Mouse (Mus musculus) CD4-positive, CD25-positive, alpha-beta regulatory T cell, adult 2 months (primary cell): ENCODE results near the gene Nipsnap2.
"Not testable (repeated sequence)": the region's sequence is repeated elsewhere in the genome, so short reads cannot be mapped to it uniquely, and the experiment has no call there.

Experiments used
- DNase-seq: peaks from one replicate; pipeline ENCODE4 v3.0.0-alpha.2; 2012; ENCODE audit warnings: low read depth, low spot score

Gene Nipsnap2

GRCm38 (mm10) chr5:129724834-129725773 is at the start of gene Nipsnap2:
Gene Nipsnap2 (plus strand): TSS chr5:129725063.
- peak; percentile 93 for DNase-seq

DNA sequence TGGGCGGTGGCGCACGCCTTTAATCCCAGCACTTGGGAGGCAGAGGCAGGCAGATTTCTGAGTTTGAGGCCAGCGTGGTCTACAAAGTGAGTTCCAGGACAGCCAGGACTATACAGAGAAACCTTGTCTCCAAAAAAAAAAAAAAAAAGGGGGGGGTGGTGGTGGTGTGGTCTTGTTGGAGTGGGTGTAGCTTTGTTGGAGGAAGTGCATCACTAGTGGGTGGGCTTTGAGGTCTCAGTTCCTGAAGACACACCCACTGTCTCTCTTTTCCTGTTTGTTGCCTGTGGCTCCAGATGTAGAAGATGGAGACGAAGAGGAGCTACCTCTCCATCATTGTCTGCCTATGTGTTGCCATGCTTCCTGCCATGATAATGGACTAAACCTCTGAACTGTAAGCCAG is 39.7 kb upstream of the Nipsnap2 start:
- not testable (repeated sequence) for DNase-seq

- no peak for DNase-seq
These were observed 37.2 kb upstream of the Nipsnap2 start for GRCm38 (mm10) chr5:129687621-129688020.

DNA sequence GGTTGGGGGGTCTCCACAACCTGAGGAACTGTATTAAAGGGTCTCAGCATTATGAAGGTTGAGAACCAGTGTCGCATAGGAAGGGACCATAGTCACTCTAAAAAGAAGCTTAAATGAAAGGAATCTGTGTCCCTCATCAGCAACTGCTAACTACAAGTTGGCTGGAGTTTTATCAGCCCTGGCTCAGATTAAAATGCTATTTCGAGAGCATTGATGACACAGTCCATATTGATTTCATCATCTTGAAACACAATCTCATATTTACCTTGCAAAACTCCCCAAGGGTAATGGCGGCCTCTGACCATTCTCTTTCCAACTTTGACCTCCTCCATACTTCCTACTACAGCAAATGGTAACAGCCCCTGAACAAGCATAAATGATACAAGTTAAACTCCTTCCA is 34.3 kb upstream of the Nipsnap2 start:
- no peak for DNase-seq

- no peak for DNase-seq
These were observed 24.4 kb upstream of the Nipsnap2 start for GRCm38 (mm10) chr5:129700506-129700905.

GRCm38 (mm10) chr5:129701706-129702105 is 23.2 kb upstream of the Nipsnap2 start:
- DNase-seq: no peak

DNA sequence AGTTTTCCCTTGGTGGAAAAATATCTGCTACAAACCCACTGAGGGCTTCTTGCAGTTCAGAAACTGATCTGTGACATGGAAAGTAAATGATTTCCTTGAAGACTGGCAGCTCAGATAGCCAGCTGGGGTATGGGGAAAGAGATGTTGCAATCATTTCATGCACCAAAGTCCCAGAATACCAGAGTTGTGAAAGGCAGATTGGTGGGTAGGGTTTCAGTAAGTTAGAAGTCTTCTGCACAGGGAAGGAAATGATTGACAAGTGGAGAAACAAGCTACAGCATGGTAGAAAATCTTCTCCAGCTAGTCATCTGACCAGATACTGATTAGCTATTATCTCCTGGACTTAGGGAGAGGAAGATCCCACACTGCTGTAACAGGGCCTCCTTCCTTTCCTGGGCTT is 21.5 kb upstream of the Nipsnap2 start:
- no peak for DNase-seq

DNA sequence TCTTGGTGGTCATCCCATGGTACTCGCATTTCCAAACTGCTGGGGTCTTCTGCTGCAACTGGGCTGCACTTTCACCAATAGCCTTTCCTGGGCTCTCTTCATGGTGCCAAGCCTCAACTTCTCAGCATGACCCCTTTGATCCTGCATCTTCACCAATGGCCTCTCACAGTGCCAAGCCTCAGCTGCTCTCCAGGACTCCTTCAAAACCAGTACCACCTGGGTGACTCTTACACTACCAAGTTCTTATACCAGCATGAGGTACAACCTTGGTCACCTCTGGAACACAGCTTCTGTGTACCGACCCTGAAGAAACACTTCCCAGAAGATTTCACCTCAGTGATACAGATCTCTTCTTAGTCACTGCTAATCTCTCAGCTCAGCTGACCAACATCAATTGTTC is 16.5 kb upstream of the Nipsnap2 start, which contains the start of gene Sept14:
Sept14 (minus strand) TSS at position 101 of the 400 bp plus-strand sequence.
- no peak for DNase-seq

DNA sequence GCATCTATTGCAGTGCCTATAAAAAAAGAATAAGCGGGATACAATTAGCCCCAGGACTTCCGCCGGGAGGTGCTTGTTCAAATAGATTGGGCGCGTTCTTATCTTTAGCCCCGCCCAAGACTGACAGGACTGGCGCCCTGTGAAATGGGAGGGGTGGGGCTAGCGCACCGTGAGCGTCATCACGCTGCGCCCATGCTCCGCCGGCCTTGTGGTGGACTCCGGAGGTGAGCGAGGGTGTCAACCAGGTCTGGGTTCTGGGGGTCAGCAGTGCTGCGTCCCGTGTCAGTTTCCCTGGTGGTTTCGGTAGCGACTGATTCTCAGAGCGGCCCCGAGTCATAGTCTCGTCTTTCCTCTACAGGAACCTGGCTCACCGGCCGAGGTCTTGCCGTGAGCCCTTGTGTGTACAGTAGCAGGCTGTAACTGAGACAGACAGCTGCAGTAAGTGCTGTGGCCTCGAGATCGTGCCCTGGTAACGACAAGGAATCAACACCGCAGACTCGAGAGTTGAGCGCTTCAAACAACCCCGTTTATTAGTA is 9.5 kb upstream of the Nipsnap2 start, which contains the start of gene Mrps17:
Mrps17 (plus strand) TSS at position 172 of the 536 bp plus-strand sequence.
- peak; percentile 94 for DNase-seq

DNA sequence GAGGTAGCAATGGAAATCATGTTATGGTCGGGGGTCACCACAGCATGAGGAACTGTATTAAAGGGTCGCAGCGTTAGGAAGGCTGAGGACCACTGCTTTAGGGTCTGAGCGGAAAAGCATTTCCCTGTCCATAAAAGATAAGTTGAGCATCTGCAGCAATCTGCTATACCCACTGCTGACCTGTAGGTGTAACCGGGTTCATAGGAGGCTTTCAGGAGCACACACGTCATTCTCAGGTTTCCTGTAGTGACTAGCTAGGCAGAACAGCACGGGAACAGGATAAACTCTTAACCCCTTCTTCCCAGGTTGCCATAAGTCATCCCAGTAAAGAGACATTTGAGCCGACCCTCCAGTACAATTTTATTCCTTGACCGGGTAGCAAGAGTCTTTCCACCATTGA is 7.8 kb upstream of the Nipsnap2 start:
- peak; percentile 17 for DNase-seq

DNA sequence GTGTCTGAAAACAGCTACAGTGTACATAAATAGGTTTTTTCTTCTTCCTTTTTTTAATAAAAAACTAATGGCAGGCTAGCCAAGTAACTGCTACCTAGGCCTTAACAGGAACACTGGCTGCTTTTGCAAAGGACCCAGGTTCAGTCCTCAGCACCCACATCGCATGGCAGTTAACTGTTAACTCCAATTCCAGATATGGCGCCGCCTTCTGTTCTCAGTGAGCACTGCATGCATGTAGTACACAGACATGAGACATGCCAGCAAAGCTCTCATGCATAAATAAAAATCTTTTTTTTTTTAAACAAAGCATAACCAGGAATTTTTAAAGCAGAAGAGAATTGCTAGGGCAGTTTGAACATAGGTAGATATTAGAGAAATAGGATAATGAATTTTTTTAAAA is 4.7 kb upstream of the Nipsnap2 start:
- peak; percentile 20 for DNase-seq

DNA sequence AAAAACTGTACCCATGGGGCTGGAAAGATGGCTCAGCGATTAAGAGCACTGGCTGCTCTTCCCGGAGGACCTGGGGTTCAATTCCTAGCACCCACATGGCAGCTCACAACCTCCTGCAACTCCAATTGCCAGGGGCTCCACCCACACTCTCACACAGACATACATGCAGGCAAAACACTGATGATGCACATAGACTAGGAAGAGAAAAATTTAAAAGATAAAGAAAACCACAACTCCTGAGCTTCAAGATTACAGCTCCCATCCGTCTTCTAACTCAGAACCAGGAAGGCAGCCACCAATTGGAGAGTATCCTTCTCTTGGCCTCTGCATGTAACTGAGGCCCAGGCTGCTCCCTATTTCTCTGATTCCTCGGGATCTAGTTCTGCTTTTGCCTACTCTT is 595 bp upstream of the Nipsnap2 start:
- no peak for DNase-seq

DNA sequence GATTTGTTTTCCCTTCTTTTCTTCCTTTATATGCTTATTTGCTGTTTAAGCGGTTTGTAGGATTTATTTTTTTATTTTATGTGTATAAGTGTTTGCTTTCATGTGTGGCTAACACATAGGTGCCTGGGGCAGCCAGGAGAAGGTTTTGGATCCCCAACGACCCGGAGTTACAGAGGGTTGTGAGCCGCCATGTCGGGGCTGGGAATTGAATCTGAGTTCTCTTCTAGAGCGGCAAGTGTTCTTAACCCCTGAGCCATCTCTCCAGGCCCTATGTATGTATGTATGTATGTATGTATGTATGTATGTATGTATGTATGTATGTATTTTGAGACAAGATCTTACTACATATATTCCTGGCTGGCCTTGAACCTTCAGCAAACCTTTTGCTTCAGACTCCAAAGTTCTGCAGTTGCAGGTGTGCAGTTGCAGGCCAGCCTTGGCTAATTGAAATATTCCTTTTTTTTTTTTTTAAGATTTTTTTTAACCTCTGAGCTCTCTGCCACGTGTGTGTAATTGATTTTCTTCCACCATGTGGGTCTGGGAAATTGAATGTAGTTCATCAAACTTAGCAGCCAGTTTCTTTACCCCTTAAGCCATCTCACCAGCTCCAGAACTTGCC is 1.0 kb downstream of the Nipsnap2 start:
- DNase-seq: peak; percentile 36

GRCm38 (mm10) chr5:129726784-129727183 is 1.9 kb downstream of the Nipsnap2 start:
- no peak for DNase-seq

DNA sequence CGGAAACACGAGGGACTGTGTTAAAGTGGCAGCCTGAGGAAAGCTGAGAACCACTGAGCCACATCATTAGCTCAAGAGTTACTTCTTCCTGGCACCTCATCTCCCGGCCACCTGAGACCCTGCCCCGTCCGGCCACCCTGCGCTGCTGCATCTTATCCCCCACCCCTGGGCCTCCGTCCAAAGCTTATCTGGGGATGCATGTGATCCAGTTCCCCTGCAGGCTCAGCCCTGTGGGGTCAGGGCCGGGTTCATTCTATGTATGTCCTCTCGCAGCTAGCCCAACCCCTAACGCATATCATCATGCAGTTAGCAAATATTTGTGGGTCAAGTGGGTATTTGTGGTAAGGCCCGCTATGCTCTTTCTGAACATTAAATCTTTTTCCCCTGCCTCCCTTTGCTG is 4.4 kb downstream of the Nipsnap2 start:
- no peak for DNase-seq

- DNase-seq: no peak
These were observed 5.5 kb downstream of the Nipsnap2 start for GRCm38 (mm10) chr5:129730344-129730743.

- DNase-seq: no peak
These were observed 6.2 kb downstream of the Nipsnap2 start for GRCm38 (mm10) chr5:129731021-129731420.

DNA sequence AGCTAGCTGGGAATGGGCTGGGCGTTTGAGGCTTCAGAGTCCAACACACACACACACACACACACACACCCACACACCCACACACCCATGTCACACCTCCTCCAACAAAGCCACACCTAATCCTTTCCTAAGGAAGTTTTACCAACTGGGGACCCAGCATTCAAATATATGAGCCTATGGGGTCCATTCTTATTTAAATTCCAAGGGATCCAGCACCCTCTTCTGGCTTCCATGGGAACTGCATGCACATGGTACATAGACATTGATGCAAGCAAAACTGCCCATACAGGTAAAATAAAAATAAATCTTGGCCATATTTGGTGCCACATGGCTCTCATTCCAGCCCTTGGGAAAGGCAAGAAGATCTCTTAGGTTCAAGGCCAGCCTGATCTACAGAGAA is 16.1 kb downstream of the Nipsnap2 start:
- peak; percentile 64 for DNase-seq

DNA sequence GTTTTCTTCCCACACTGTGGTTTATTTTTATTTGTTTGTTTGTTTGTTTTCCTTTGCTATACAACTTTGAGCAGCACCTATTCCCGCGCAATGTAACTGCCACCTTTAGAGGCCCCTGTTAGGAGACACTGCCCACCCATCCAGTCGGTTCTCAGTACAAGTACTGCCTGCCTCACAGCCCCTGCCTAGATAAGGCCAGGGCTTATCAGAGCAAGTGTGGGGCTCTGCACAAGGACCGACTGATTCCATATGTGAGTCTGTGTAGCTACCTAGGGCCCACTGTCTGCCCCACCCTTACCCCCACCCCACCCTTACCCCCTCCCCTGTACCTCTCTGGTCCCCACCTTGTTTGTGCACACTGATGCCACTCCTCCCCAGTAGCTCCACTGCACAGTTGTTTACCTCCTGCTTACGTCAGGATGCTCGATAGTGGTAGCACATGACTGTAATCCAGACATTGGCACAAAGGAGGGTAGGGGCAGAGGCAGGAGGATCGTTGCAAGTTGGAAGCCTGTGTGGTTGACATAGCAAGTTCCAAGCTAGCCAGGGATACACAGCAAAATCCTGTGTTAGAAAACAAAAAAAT is 18.1 kb downstream of the Nipsnap2 start:
- DNase-seq: no peak

- DNase-seq: no peak
These were observed 19.2 kb downstream of the Nipsnap2 start for GRCm38 (mm10) chr5:129744050-129744449.

DNA sequence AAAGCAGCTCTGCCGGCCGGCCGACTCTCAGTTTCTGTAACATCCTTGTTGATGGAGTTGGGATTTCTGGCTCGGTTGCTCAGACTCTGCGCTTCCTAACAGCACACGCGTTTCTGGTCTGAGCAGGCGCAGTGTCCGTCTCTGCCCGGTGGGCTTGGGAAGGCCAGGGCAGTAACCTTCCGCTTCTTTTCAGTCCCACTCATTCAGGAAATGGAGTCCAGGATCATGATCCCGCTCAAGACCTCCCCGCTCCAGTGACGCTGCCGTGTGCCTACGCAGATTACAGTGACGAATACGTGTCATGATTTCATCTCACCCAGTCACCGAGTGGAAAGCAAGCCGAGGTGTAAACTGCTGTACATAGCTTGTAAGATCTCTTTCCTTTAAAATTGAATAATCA is 32.0 kb downstream of the Nipsnap2 start:
- no peak for DNase-seq

DNA sequence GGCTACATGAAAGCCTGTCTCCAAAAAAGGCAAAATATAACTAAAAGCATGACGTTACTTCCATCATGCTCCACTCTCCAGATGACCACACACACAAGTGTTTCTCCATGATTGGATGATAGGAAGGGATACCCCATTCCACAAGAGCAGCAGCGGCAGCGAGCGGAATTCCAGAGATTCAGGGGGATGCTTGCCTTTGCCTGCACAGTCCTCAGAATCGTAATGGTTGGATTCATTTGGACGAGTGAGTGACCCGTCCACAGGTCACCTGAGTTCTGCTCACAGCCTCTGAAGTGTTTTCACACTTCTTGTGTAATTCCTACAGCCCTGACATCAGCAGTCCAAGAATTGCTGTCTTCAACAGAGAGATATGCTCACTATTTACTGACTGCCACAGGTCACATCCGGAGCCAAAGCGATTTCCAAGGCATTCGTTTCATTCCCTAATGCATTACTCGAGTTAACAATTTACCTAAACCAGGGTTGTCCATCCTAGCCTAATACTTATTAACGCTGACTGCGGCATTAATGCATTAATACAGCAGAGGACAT is 35.1 kb downstream of the Nipsnap2 start:
- DNase-seq: no peak
